Mouse (Mus musculus) hindbrain, embryonic 10.5 days (tissue): ENCODE results near the gene Rnf111. TPM values are rescaled to one million over a fixed set of nuclear protein-coding genes. Genes with fewer than 3 reads are reported as not detected.
"Not testable (repeated sequence)": the region's sequence is repeated elsewhere in the genome, so short reads cannot be mapped to it uniquely, and the experiment has no call there.

Source experiments
- DNase-seq: peaks from one replicate; pipeline ENCODE4 v3.0.0-alpha.2; 2017; ENCODE audit warnings: low spot score
- H3K27ac ChIP-seq: fragments of 300-500 bp; sonication (generic); 2 replicates; pipeline ENCODE4 v1.5.1; 2016; ENCODE audit warnings: mild to moderate bottlenecking, moderate library complexity
- H3K27me3 ChIP-seq: fragments of 300-500 bp; sonication (generic); 2 replicates; pipeline ENCODE4 v1.6.1; 2016; ENCODE audit warnings: mild to moderate bottlenecking; ENCODE audit not compliant: poor library complexity, insufficient read depth, severe bottlenecking
- H3K36me3 ChIP-seq: fragments of 300-500 bp; sonication (generic); 2 replicates; pipeline ENCODE4 v1.6.1; 2016; ENCODE audit warnings: mild to moderate bottlenecking, moderate library complexity
- H3K4me1 ChIP-seq: fragments of 300-500 bp; sonication (generic); replicated peaks from 2 replicates; pipeline ENCODE4 v1.6.1; 2016; ENCODE audit warnings: mild to moderate bottlenecking
- H3K4me3 ChIP-seq: fragments of 300-500 bp; sonication (generic); 2 replicates; pipeline ENCODE4 v1.5.1; 2016; ENCODE audit warnings: mild to moderate bottlenecking, moderate library complexity
- H3K9me3 ChIP-seq: fragments of 300-500 bp; sonication (generic); 2 replicates; pipeline ENCODE4 v1.6.1; 2016; ENCODE audit warnings: mild to moderate bottlenecking, moderate library complexity
- WGBS: fragments of 180-500 bp; shearing (Covaris S2); methylation state at CpG from one replicate; pipeline ENCODE4 v1.1.7; 2016; 5-methylcytosine and 5-hydroxymethylcytosine counted together
- polyA plus RNA-seq: library from polyadenylated mRNA; unstranded; fragments of >200 nt; fragmentation: Nextera tagmentation; extraction: Ambion mirVana; gene quantifications from 2 replicates; pipeline ENCODE4 v1.2.1, GENCODE M21; 2016

The Rnf111 gene
- polyA plus RNA-seq, 1 experiment from 2014 or later = 37.1 TPM

GRCm38 (mm10) chr9:70483495-70483894, 20.0 kb downstream of the Rnf111 start:
- DNase-seq = no peak
- no peaks in the 10 kb centered on the region for H3K4me1 ChIP-seq
- no peaks in the 10 kb centered on the region for H3K27me3 ChIP-seq
- H3K9me3 ChIP-seq = no peaks in the 10 kb centered on the region
- H3K27ac ChIP-seq = no peak overlapping the region
- no peak overlapping the region for H3K4me3 ChIP-seq
- 94% methylated on average over 5 of the region's 5 CpGs for WGBS
- H3K36me3 ChIP-seq = peaks cover 47% of the 10 kb centered on the region

DNA sequence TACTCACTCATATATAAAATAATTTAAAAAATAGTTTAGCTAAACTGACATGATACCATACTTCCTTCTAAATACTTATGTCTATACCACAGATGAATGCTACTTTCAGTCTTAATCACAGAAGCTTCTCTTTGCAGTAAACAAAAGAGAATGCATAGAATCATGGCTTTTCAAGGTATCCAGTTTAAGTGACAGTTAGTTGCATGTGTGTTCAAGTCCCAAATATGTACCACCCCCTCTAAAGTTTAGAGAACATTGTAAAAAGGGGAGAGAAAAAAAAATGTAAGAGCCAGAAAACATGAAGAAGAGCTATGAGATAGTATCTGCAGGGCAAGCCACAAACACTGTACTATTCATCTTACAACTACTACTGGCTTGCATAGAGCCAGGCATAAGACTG, 21.7 kb downstream of the Rnf111 start:
- H3K36me3 ChIP-seq = peaks cover 37% of the 10 kb centered on the region
- no peaks in the 10 kb centered on the region for H3K4me1 ChIP-seq
- no peaks in the 10 kb centered on the region for H3K27me3 ChIP-seq
- no peaks in the 10 kb centered on the region for H3K9me3 ChIP-seq
- H3K27ac ChIP-seq = no peak overlapping the region
- no peak for DNase-seq
- no peak overlapping the region for H3K4me3 ChIP-seq

DNA sequence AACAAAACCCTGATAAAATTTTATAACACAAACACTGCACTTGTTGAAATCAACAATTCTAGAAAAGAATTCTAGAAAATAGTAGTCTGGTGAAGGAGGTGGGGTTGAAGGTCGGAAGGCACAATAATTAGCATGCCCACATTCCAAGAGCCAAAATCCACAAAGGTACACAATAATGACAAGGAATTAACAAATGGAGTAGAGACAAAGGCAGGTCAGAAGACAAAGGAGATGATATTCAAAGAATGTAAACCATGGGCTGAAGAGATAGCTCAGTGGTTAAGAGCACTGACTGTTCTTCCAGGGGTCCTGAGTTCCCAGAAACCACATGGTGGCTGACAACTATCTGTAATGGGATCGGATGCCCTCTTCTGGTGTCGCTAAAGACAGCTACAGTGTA, 26.3 kb downstream of the Rnf111 start:
- DNase-seq = no peak
- Histone ChIP-seq H3K36me3 (peaks cover 66% of the 10 kb centered on the region), H3K27me3 (no peaks in the 10 kb centered on the region), H3K9me3 (no peaks in the 10 kb centered on the region), H3K4me3 (no peak overlapping the region), H3K4me1 (no peaks in the 10 kb centered on the region), H3K27ac (no peak overlapping the region)
- WGBS = 84% methylated on average over 3 of the region's 3 CpGs

DNA sequence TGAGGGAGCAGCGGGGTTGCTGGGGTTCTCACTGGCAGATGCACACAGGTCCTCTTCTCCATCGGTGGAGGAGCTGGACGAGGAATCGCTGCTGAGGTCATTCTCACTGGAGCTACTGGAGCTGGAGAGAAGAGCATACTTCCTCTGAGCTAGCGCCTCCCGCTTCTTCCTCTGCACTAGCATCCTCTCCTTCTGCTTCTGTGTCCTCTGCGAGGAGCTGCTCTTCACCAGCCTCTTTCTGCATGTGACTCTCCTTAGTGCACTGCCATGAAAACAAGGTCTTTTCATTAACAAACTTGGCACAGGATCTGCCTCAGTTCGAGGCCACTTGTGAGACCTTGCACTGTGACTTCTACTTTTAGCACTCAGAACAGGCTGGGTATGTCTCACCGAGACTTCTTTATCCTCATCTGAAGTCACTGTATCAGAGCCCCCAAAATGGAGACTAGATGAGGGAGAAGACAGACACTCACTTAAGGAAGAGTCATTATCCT, 27.7 kb downstream of the Rnf111 start:
- H3K4me3 ChIP-seq = no peak overlapping the region
- peaks cover 63% of the 10 kb centered on the region for H3K36me3 ChIP-seq
- no peak for DNase-seq
- no peak overlapping the region for H3K27ac ChIP-seq
- H3K4me1 ChIP-seq = no peaks in the 10 kb centered on the region
- H3K9me3 ChIP-seq = no peaks in the 10 kb centered on the region
- 94% methylated on average over 9 of the region's 9 CpGs for WGBS
- no peaks in the 10 kb centered on the region for H3K27me3 ChIP-seq

DNA sequence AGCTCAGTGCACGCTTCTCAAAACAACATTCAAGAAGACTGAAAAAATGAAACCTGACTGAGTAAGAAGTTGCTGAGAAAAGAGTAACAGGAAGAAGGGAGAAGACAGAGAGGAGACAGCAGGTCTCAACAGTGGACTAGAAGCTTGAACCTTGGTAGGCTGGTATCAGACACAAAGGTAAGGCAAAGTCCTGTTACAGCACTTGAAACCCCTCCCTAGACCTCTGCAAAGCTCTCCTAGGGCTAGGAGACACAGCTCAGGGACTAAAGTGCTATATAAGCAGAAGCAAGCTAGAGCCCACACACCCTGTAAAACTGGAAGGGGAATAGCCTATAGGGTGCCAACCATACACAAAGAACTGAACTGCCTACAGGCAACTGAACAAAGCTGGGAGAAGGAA, 30.1 kb downstream of the Rnf111 start:
- Histone ChIP-seq H3K36me3 (peaks cover 65% of the 10 kb centered on the region), H3K9me3 (no peaks in the 10 kb centered on the region), H3K27ac (no peak overlapping the region), H3K4me3 (no peak overlapping the region), H3K27me3 (no peaks in the 10 kb centered on the region), H3K4me1 (no peaks in the 10 kb centered on the region)
- WGBS = 96% methylated on average over 1 of the region's 1 CpGs
- no peak for DNase-seq

DNA sequence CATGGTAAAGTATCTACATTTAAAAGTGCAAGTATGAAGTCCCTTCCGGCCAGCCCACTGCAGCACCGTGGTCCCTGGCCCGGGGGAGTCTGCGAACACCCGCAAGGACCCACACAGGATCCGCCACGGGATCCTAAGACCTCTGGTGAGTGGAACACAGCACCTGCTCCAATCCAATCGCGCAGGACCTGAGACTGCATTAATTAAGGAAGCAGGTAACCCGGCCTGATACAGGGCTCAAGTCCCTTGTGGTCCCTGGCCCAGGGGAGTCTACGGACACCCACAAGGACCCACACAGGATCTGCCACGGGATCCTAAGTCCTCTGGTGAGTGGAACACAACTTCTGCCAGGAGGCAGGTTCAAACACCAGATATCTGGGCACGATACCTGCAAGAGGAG, 40.4 kb downstream of the Rnf111 start:
- peaks cover 45% of the 10 kb centered on the region for H3K36me3 ChIP-seq
- H3K27me3 ChIP-seq, H3K4me3 ChIP-seq, H3K27ac ChIP-seq, H3K9me3 ChIP-seq, DNase-seq, H3K4me1 ChIP-seq: not testable (repeated sequence)
- WGBS = 96% methylated on average over 13 of the region's 13 CpGs

DNA sequence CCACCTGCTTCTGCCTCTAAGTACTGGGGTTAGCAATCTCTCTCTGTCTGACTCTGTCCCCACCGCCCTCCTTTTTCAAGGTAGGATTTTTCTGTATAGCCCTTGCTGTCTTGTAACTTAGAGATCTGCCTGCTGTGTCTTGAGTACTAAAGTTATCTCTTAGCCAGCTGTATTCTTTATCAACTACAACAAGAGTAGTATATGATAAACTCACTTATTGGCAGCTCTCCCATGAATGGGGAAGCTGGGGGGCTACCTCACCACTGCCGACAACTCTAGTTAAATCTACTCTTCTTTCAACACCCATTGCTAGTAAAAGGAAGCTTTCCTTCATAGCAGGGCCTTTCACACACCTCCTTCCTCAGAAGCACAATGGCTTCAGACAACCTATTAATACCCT, 51.2 kb downstream of the Rnf111 start:
- H3K4me1 ChIP-seq = no peaks in the 10 kb centered on the region
- 97% methylated on average over 2 of the region's 2 CpGs for WGBS
- H3K9me3 ChIP-seq = no peaks in the 10 kb centered on the region
- H3K36me3 ChIP-seq = peaks cover 96% of the 10 kb centered on the region
- no peak overlapping the region for H3K27ac ChIP-seq
- H3K27me3 ChIP-seq = no peaks in the 10 kb centered on the region
- H3K4me3 ChIP-seq = no peak overlapping the region
- DNase-seq = no peak

DNA sequence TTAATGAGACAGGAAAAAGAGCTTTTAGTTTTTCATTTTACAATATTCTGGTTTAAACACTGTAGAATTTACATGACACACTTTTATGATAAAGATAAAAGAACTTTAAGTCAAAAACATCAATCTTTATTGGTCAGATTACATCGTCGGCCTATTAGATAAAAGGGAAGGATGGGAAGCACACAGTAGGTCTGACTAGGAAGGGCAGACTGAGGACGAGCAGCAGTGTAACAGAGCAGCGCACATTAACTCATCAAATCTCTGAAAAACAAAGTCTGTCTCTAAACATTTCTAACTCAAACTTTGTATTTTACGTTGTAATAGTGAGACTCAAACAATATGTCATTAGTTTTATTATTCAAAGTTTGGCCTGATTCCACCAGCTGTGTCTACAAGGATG, 54.5 kb downstream of the Rnf111 start:
- Histone ChIP-seq H3K36me3 (peaks cover 92% of the 10 kb centered on the region), H3K4me3 (no peak overlapping the region), H3K27me3 (no peaks in the 10 kb centered on the region), H3K27ac (no peak overlapping the region), H3K9me3 (no peaks in the 10 kb centered on the region), H3K4me1 (no peaks in the 10 kb centered on the region)
- DNase-seq = no peak
- WGBS = 95% methylated on average over 5 of the region's 5 CpGs

DNA sequence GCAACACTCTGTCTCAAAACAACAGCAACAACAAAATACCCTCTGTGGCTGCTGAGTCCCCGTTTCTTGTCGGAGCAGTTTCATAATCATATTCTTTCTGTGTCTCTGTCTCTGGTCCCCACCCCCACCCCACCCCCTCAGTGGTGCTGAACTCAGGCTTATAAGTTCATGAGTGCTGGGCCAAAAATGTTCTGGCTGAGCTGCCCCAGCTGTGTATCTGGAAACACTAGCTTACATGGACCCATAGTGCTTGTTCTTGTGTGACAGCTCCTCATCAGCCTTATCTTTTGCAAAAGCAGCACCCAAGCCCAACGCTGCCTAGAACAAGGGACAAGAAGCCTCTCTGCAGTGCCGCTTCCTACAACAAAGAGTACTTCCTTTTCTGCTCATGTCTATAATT, 63.6 kb downstream of the Rnf111 start:
- Histone ChIP-seq H3K9me3 (no peaks in the 10 kb centered on the region), H3K4me1 (no peaks in the 10 kb centered on the region), H3K27ac (no peak overlapping the region), H3K4me3 (no peak overlapping the region), H3K36me3 (peaks cover 97% of the 10 kb centered on the region), H3K27me3 (no peaks in the 10 kb centered on the region)
- WGBS = 93% methylated on average over 4 of the region's 4 CpGs
- DNase-seq = no peak

- Histone ChIP-seq H3K4me1 (peaks cover 14% of the 10 kb centered on the region), H3K9me3 (no peaks in the 10 kb centered on the region), H3K4me3 (no peak overlapping the region), H3K27me3 (no peaks in the 10 kb centered on the region), H3K27ac (no peak overlapping the region), H3K36me3 (peaks cover 64% of the 10 kb centered on the region)
- no peak for DNase-seq
- WGBS = 94% methylated on average over 2 of the region's 2 CpGs
Observed at GRCm38 (mm10) chr9:70422661-70423060, 80.9 kb downstream of the Rnf111 start.

- DNase-seq = peak; percentile 94
- Histone ChIP-seq H3K36me3 (peaks cover 62% of the 10 kb centered on the region), H3K27me3 (no peaks in the 10 kb centered on the region), H3K27ac (peak within 1 kb of the TSS; percentile 98), H3K4me3 (peak within 1 kb of the TSS; percentile 90), H3K4me1 (peaks cover 14% of the 10 kb centered on the region), H3K9me3 (no peaks in the 10 kb centered on the region)
- WGBS = 3% methylated on average over 45 of the region's 45 CpGs
Observed at GRCm38 (mm10) chr9:70421257-70422056, 82.1 kb downstream of the Rnf111 start, which contains the start of gene Ccnb2. Gene Ccnb2 (minus strand): TSS chr9:70421547.

DNA sequence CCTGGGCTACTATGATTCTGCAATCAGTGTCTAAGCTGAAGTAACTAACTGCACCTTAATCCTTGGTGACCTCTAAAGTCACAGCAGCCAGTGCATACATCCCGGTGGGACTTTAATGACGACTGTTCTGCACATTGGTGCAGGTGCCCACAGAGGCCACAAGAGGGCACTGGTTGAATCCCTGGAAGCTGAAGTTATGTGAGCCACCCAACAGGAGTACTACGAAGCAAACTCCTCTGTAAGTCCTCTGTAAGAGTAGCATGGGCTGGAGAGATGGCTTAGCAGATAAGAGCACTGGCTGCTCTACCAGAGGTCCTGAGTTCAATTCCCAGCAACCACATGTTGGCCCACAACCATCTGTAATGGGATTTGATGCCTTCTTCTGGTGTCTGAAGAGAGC, 87.1 kb downstream of the Rnf111 start:
- no peak overlapping the region for H3K27ac ChIP-seq
- no peaks in the 10 kb centered on the region for H3K27me3 ChIP-seq
- H3K4me3 ChIP-seq = no peak overlapping the region
- no peaks in the 10 kb centered on the region for H3K9me3 ChIP-seq
- peaks cover 79% of the 10 kb centered on the region for H3K36me3 ChIP-seq
- no peak for DNase-seq
- peaks cover 12% of the 10 kb centered on the region for H3K4me1 ChIP-seq
- 88% methylated on average over 3 of the region's 3 CpGs for WGBS

DNA sequence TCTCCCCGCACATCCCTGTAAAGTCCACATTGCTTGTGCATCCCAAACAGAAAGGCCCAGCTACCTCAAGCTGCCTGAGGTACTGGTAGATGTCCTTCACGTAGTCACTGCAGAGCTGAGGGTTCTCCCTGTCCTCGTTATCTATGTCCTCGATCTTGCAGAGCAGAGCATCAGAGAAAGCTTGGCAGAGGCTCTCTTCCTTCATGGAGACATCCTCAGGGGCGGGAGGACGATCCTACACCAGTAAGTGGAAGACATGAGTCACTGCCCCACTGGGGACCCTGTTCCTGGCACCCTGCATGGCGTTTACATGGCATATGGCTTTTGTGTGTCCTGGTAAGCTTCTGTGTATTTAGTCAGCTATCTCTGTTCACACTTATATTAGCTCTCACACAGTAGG, 90.5 kb downstream of the Rnf111 start:
- no peak for DNase-seq
- Histone ChIP-seq H3K27ac (no peak overlapping the region), H3K9me3 (no peaks in the 10 kb centered on the region), H3K4me3 (no peak overlapping the region), H3K36me3 (peaks cover 99% of the 10 kb centered on the region), H3K4me1 (no peaks in the 10 kb centered on the region), H3K27me3 (no peaks in the 10 kb centered on the region)
- 94% methylated on average over 7 of the region's 7 CpGs for WGBS
